Mouse (Mus musculus): ENCODE results near the gene Prkcb. TPM values are rescaled to one million over a fixed set of nuclear protein-coding genes. Genes with fewer than 3 reads are reported as not detected.

The Prkcb gene
- total RNA-seq, 1 experiment from 2014 or later = 3.7 TPM

DNA sequence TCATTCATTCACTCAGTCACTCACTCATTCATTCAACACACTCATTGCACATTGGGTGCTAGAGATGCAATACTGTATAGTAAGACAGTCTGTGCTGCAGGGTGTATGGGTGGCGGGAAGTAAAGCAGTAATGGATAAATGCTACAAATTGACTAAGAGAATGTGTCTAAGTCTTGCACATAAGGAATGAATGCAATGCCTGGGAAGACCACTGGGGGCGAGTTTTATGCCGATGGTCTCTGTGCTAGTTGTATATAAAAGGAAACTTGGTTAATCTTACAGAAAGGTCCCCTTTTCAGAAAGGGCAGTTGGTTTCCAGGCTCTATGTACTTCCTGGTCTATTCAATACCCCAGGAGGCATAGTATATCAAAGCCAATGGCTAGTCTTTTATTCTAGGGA, 102.8 kb downstream of the Prkcb start:
- peak; percentile 22; the same call in 1 of the 2 replicates for ATAC-seq (replicated peaks; ENCODE audit: low read depth, poor library complexity, severe bottlenecking)

- ATAC-seq (replicated peaks; ENCODE audit: low read depth, poor library complexity, severe bottlenecking) = no peak
Observed at GRCm38 (mm10) chr7:122393964-122394363, 105.4 kb downstream of the Prkcb start.

- no peak for ATAC-seq (replicated peaks; ENCODE audit: low read depth, poor library complexity, severe bottlenecking)
Observed at GRCm38 (mm10) chr7:122395159-122395975, 106.8 kb downstream of the Prkcb start.

GRCm38 (mm10) chr7:122395976-122396315, 107.4 kb downstream of the Prkcb start:
- ATAC-seq (replicated peaks; ENCODE audit: low read depth, poor library complexity, severe bottlenecking) = no peak

DNA sequence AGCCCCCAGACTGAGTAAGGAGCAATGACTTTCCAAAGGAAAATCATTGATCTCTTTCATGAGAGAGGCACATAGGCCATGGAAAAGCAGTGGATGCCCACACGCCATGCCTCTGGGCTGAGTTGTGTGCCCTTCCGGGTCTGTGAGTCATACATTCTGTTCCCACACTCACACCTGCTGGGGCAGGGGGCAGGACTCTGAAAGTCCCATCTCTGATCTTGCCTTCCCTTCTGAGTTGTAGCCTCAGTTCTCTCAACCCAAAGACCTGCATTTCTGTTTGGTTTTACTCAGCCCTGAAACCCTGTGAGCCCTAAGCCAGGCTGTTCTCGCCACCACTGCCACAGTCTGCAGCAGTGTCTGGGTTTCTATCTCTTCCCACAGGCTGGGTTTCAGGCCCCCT, 109.1 kb downstream of the Prkcb start:
- no peak for ATAC-seq (replicated peaks; ENCODE audit: low read depth, poor library complexity, severe bottlenecking)

DNA sequence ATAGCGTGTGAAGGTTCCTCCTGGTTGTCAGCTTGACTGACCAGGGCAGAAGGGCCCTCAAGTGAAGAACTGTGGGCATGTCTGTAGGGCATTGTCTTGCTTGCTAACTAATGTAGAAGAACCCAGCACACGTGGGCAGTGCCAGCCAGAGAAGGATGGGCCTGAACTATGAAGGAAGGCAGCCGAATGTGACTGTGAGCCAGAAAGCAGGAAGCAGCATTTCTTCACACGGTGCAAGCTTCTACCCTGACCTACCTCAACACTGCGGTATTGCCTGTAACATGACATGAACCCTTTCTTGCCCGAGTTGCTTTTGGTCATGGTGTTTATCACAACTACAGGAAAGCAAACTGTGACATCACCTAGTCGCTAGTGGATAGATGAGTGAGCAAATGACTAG, 113.5 kb downstream of the Prkcb start:
- ATAC-seq (replicated peaks; ENCODE audit: low read depth, poor library complexity, severe bottlenecking) = no peak

GRCm38 (mm10) chr7:122403343-122403742, 114.8 kb downstream of the Prkcb start:
- no peak for ATAC-seq (replicated peaks; ENCODE audit: low read depth, poor library complexity, severe bottlenecking)

DNA sequence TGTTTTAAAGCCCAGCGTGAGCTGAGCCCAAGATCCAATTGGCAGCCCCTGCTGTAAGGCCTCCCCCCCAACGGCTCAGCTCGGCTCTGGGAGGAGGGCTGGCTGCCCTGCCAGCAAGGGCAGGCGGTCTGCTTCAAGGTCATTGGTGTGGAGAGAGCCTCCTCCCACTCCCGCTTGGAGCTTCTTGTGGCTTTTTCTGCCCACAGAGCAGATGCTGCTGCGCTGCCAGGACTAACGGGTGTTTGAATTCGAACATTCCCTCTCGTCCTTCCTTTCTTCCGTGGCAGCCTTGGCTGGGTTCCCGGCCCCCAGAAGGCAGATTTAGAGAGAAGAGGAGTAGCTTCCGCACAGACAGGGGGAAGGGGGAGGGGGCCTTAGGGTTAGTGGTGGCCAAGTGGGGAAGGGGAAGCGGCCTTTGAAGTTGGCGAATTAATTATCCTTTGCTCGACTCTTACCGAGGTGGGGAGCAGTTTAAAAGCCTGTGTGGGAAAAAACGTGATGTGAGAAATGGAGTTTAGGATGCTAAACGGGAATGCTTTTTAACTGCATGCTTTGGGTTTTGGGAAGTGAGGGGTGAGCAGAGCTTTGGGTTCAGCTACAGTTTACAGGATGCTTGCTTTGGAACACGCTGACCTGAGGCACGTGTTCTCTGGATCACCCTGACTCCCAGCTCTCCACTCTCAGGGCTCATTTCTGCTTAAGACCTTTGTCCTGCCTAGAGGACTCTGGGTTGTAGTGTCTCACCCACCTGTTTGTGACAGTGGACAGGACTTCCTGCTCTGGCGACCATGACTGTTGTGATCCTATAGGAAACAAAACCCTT, 116.2 kb downstream of the Prkcb start:
- peak; percentile 81 for ATAC-seq (replicated peaks; ENCODE audit: low read depth, poor library complexity, severe bottlenecking)

- ATAC-seq (replicated peaks; ENCODE audit: low read depth, poor library complexity, severe bottlenecking) = no peak
Observed at GRCm38 (mm10) chr7:122406625-122407024, 118.1 kb downstream of the Prkcb start.

DNA sequence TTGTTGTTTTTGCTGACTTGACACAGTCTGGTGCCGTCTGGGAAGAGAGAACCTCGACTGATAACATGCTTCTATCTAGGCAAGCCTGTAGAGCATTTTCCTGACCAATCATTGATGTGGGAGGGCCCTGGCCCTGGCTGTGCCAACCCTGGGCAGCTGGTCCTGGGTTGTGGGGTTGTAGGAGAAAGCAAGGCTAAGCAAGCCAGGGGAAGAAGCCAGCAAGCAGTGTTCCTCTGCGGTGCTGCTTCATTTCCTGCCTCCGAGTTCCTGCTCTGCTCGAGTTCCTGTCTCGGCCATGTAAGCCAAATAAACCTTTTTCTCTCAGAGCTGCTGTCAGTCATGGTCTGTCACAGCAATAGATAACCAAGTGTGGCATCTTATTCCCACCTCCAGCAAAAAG, 121.4 kb downstream of the Prkcb start:
- ATAC-seq (replicated peaks; ENCODE audit: low read depth, poor library complexity, severe bottlenecking) = no peak

DNA sequence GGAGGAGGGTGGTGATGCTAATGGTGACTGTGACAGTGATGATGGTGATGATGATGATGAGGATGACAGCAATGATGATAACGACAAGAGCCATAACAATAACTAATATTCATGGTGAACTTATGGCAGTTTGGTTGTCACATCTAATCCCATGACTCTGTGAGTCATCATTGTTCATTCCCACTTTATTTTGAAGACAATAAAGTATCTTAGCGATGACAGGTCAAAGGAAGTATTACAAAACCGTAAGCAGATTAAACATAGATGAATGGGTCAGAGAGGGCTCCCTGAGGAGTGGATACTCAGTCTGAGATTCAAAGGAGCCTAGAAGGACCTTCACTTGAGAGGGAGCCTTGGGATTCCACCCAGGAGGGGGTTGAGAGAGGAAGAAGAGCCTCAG, 122.3 kb downstream of the Prkcb start:
- no peak for ATAC-seq (replicated peaks; ENCODE audit: low read depth, poor library complexity, severe bottlenecking)

GRCm38 (mm10) chr7:122413231-122413630, 124.7 kb downstream of the Prkcb start:
- no peak for ATAC-seq (replicated peaks; ENCODE audit: low read depth, poor library complexity, severe bottlenecking)

- 0 out of 2 replicates have a peak, but pooled peaks have one; percentile 53 for ATAC-seq (replicated peaks; ENCODE audit: low read depth, poor library complexity, severe bottlenecking)
Observed at GRCm38 (mm10) chr7:122414146-122414545, 125.6 kb downstream of the Prkcb start.

DNA sequence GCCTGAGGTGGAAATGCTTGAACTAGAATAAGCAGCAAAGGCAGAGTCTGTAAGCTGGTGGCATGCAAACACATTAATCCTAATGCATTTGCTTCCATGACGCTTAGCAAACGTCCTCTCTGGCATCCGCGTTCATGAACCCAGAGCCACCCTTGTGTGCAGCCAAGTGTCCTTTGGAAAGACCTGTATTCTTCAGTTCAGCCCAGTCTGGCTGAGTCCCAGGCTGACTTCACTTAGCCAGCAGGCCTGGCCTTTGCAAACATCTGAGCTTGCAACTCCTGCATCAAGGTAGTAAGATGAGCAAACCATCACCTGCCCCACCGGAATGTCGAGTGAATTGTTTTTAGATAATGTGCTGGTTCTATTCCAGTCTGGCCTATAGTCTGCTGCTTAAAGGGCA, 126.1 kb downstream of the Prkcb start:
- no peak for ATAC-seq (replicated peaks; ENCODE audit: low read depth, poor library complexity, severe bottlenecking)

- peak; percentile 52 for ATAC-seq (replicated peaks; ENCODE audit: low read depth, poor library complexity, severe bottlenecking)
Observed at GRCm38 (mm10) chr7:122415387-122415786, 126.8 kb downstream of the Prkcb start.

DNA sequence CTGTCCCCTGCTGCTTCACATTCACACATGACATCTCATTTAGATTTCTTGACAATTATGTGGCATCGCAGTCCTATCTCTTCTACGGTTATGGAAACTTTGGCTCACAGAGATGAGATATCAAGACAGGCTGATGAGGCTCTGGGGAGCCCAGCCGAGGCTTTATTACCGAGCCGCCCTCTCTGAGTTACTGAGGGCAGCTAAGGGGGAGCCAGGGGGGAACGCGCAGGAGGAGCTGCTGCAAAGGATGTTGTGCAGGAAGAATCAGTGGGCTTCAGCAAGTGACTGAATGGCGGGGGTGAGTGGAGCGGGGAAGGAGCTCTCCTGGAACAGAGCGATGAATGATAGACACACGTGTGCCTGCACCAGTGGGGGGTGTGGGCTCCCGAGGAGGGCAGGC, 127.4 kb downstream of the Prkcb start:
- ATAC-seq (replicated peaks; ENCODE audit: low read depth, poor library complexity, severe bottlenecking) = no peak

- no peak for ATAC-seq (replicated peaks; ENCODE audit: low read depth, poor library complexity, severe bottlenecking)
Observed at GRCm38 (mm10) chr7:122418551-122418950, 130.0 kb downstream of the Prkcb start.

DNA sequence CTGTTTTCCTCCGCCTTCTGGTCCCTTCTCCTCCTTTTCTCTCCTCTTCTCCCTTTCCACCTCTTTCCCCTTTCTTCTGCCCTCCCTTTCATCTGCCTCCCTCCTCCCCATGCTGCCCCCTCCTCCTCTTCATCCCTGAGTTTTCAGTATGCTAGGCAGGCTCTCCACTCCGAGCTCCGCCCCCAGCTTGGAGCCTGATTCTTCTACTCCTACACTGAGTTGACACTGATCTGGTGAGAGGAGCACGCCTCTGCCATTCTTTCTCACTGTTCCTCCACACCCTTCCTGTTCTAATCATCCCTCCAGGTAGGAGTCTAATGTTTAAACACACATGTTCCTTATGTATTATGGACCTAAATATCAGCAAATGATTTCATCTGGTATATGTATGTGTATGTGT, 135.3 kb downstream of the Prkcb start:
- no peak for ATAC-seq (replicated peaks; ENCODE audit: low read depth, poor library complexity, severe bottlenecking)

- no peak for ATAC-seq (replicated peaks; ENCODE audit: low read depth, poor library complexity, severe bottlenecking)
Observed at GRCm38 (mm10) chr7:122429134-122429533, 140.6 kb downstream of the Prkcb start.

DNA sequence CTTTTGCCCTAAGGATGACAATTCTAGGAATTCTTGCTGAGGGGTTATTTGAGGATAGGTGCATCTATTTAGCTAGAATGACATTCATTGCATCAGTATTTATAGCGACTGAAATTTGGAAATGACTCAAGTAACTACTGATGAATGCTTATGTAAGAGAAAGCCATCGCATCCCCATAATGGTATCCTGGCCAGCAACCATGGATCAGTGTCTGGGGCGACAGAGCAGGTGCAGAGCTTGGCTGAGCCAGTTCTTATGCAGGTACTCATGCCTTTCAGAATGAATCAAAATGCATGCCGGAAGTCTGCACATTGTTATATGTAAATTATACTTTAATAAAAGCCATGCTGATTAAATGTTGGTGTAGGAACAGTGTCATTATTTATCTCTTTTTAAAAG, 143.8 kb downstream of the Prkcb start:
- no peak for ATAC-seq (replicated peaks; ENCODE audit: low read depth, poor library complexity, severe bottlenecking)

DNA sequence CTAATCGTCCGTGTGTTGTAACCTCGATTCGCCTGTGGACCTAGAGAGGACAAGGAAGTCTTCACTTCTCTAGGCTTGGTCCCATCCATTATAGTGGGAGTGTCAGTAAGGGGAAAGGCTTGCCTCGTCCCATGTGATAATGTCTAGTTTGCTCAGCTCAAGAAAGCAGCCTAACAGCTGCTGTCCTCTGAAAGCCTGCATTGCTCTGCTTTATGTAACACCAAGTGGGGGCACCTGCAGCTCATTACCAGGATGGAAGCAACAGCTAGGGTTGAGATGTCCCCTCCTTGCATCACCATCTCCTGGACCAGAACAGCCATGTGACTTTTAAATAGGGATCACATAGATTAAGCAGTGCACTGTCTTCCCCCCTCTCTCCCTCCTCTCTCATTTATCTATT, 144.8 kb downstream of the Prkcb start:
- no peak for ATAC-seq (replicated peaks; ENCODE audit: low read depth, poor library complexity, severe bottlenecking)
